Mouse (Mus musculus) inflammation-experienced regulatory T-cells, adult 16 weeks (primary cell): ENCODE measurements around the gene Ccdc182. TPM values are rescaled to one million over a fixed set of nuclear protein-coding genes. Genes with fewer than 3 reads are reported as not detected.

ENCODE experiments used
- polyA plus RNA-seq: library from polyadenylated mRNA; unstranded; fragments of 100-300 nt; shearing (Covaris generic); gene quantifications from one replicate; pipeline ENCODE4 v1.2.1, GENCODE M21; 2017

The Ccdc182 gene
- polyA plus RNA-seq = not detected

DNA sequence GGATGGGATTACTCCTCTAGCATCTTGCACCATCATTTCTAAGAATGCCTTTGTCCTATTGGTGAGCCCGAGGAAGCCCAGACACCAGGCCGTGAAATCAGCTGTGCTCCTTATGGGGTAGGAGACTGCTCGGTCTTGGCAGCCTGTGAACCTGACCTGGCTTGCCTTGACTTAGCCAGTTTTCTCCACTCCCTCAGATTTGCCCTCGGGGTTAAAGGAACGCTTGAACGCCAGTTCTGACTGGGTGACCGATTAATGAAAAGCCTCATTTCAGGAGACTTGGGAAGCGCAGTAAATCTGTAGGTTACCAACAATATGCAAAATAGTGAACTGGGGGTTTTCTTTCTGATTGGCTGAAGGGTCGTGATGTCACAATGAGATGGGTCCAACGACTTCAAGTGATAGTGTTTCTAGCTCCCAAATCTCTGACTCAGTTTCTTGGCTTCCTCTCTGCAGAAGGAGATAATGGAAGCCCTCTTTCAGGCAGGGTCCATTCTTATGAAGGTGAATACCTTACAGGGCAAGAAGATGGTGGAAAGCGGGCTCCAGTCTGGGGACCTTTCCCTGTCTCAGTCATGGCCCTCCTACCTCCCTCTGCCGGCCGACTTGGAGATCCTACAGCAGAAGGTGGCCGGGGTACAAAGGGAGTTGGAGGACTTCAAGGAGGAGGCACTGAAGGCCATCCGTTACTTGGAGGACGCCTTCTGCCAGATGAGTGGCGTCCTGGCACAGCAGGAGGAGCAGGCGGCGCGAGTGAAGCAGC is at the start of gene Ccdc182:
TSS of gene Ccdc182 (plus strand) at position 428 of the 763 bp plus-strand sequence.

Other genes starting within 250 kb of the Ccdc182 start
- gene Srsf1, start 246.7 kb upstream of the Ccdc182 start, polyA plus RNA-seq = 103 TPM
- 43.0 TPM for gene Vezf1, start 225.8 kb upstream of the Ccdc182 start, polyA plus RNA-seq
- 8.0 TPM for gene Cuedc1, start 196.0 kb upstream of the Ccdc182 start, polyA plus RNA-seq
- gene Mrps23, start 89.7 kb upstream of the Ccdc182 start, polyA plus RNA-seq = 93.6 TPM